Mouse (Mus musculus) neural tube, embryonic 14.5 days (tissue): Measurements from ENCODE around the gene Erc2. TPM values are rescaled to one million over a fixed set of nuclear protein-coding genes. Genes with fewer than 3 reads are reported as not detected.

Experiments used
- ATAC-seq: fragments of 200-750 bp; cut with Nextera tagmentation; 2 replicates; pipeline ENCODE4 v1.8.0; 2017; ENCODE audit warnings: low read depth, mild to moderate bottlenecking, moderate TSS enrichment, moderate library complexity
- H3K27ac ChIP-seq: fragments of 300-500 bp; sonication (generic); 2 replicates; pipeline ENCODE4 v1.5.1; 2014; ENCODE audit warnings: low read depth, mild to moderate bottlenecking, control low read depth, low read length, moderate library complexity, mixed read lengths
- H3K27me3 ChIP-seq: fragments of 300-500 bp; sonication (generic); 2 replicates; pipeline ENCODE4 v1.6.1; 2014; ENCODE audit warnings: low read length; ENCODE audit not compliant: control insufficient read depth, insufficient read depth
- H3K36me3 ChIP-seq: fragments of 300-500 bp; sonication (generic); 2 replicates; pipeline ENCODE4 v1.6.1; 2014; ENCODE audit warnings: low read length, mixed read lengths; ENCODE audit not compliant: control insufficient read depth, insufficient read depth
- H3K4me1 ChIP-seq: fragments of 300-500 bp; sonication (generic); 2 replicates; pipeline ENCODE4 v1.6.1; 2014; ENCODE audit warnings: low read length; ENCODE audit not compliant: control insufficient read depth, insufficient read depth
- H3K4me2 ChIP-seq: fragments of 300-500 bp; sonication (generic); 2 replicates; pipeline ENCODE4 v1.6.1; 2014; ENCODE audit warnings: mild to moderate bottlenecking, low read depth, low read length, control low read depth
- H3K4me3 ChIP-seq: fragments of 300-500 bp; sonication (generic); 2 replicates; pipeline ENCODE4 v1.5.1; 2014; ENCODE audit warnings: low read depth, low read length, control low read depth, mixed read lengths
- H3K9ac ChIP-seq: fragments of 300-500 bp; sonication (generic); replicated peaks from 2 replicates; pipeline ENCODE4 v1.6.1; 2014; ENCODE audit warnings: low read depth, mild to moderate bottlenecking, control low read depth, low read length, mixed read lengths
- H3K9me3 ChIP-seq: fragments of 300-500 bp; sonication (generic); 2 replicates; pipeline ENCODE4 v1.6.1; 2016; ENCODE audit warnings: low read length; ENCODE audit not compliant: control insufficient read depth
- WGBS: fragments of 180-500 bp; shearing (Covaris S2); extraction: QIAGEN DNeasy Blood & Tissue Kit; methylation state at CpG from one replicate; pipeline ENCODE4 v1.1.7; 2014; 5-methylcytosine and 5-hydroxymethylcytosine counted together
- polyA plus RNA-seq: library from polyadenylated mRNA; unstranded; fragments of >200 nt; fragmentation: Nextera tagmentation; extraction: Ambion mirVana; gene quantifications from 2 replicates; pipeline ENCODE4 v1.2.1, GENCODE M21; 2014

Erc2 gene
- polyA plus RNA-seq, 1 experiment from 2014 or later, result 117 TPM

DNA sequence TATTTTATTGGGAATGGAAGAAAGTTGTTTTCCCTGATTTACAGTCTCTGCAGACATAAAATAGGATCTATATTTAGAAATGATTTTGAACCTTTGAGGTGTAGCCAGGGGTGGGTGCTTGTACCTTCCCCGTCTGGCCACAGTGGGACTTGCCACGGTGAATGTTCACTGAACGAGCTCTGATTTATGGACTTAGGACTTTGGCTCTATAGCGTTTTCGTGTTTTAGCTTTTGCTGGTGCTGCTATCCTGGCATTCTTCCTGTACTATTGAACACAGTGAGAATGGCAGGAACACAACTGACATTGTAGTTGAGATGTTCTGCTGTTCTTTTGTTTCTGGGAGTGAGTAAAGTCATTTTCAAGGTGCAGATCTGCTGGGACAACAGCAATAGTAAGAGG, 429.4 kb downstream of the Erc2 start:
- Histone ChIP-seq H3K27me3 (no peaks in the 10 kb centered on the region), H3K4me3 (no peak overlapping the region), H3K4me1 (no peaks in the 10 kb centered on the region), H3K27ac (no peak overlapping the region), H3K4me2 (no peak overlapping the region), H3K36me3 (no peaks in the 10 kb centered on the region), H3K9me3 (no peaks in the 10 kb centered on the region), H3K9ac (no peak overlapping the region)
- 43% methylated on average over 5 of the region's 5 CpGs for WGBS
- no peak for ATAC-seq

DNA sequence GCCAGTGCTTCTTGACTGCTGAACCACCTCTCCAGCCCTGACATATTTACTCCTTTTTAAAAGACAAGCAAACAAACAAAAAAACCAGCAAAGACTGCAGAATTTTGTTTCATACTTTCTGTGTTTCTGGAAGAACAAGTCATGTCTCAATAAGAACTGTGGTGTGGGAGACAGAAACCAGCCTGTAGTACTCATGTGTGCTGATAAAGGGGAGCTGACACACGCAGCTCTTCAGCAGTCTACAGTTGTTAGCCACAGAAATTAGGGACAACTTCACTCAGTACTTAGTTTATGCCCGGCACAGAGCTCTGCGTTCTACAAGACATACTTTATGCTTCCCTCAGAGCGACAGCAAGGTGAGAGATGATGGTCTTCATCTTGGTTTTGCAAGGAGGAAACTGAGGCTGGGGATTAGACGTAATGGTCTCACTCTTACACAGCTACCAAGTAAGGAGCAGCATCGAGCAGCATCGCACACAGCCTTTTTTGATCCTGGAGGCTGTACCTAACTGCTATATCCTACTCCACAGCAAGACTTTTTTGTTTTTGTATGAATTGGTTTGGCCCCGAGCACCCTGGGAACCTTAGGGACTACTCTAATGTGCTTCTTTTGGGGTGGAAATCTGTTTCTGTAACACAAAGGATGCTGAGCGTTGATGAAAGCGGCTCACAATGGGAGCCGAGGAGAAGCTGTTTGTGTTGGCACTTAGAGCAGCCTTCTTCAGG, 435.1 kb downstream of the Erc2 start:
- no peak overlapping the region for H3K4me2 ChIP-seq
- 0 out of 2 replicates have a peak overlapping the region, but pooled peaks have one; percentile 12 for H3K27ac ChIP-seq
- 36% methylated on average over 11 of the region's 11 CpGs for WGBS

DNA sequence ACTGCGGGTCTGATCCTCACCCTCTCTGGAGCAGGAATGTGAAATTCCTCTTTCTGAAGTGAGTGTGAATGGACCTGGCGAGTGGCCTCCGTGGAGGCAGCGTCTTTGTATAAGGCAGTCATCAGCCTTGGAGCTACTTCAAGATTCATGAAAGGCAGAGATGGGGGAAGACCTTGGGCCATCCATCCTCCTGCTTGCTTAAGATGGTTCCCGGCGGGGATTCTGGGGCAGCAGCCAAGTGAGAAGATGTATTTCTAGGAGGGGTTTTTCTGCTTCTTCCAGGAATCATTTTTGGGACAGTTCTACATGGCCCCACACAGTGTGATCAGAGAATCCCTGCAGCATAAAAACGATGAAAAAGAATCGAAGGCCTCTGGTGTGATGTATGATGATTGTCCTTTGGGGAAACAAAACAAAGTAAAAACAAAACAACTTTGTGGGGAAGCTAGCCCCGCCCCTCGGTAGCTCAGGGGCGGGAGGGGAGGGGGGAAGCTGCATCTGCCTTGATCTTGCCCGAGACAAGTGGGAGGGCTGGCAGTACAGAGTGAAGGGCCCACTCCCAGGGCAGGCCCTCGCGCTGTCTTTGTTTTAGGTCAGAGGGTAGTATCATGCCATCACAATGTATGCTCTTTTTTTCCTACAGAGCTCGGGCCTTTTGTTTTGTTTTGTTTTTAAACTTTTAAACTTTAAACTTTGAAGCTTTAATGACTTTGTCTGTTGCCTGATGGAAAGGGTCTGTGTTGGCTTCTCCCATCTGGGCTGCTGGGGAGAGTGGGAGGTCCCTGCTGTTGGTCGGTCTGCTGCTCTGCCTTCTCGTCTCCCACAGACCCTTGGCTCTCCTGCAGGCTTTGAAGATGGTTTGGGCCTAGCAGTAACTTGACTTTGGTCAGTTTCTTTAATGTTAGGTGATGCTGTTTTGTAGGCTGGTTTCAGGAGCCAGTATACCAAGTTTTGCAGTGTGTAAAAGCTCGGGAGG, 435.9 kb downstream of the Erc2 start:
- H3K4me2 ChIP-seq, result no peak overlapping the region
- H3K27me3 ChIP-seq, result no peaks in the 10 kb centered on the region
- no peak overlapping the region for H3K4me3 ChIP-seq
- WGBS, result 9% methylated on average over 18 of the region's 18 CpGs
- peaks cover 7% of the 10 kb centered on the region; the same call in 1 of the 2 replicates for H3K4me1 ChIP-seq
- ATAC-seq, result peak; percentile 86
- no peak overlapping the region for H3K9ac ChIP-seq
- H3K36me3 ChIP-seq, result no peaks in the 10 kb centered on the region
- H3K9me3 ChIP-seq, result no peaks in the 10 kb centered on the region
- H3K27ac ChIP-seq, result no peak overlapping the region

More for the DNA sequence above, 435.1 kb downstream of the Erc2 start:
- H3K4me3 ChIP-seq, result no peak overlapping the region
- no peak; the same call in 1 of the 2 replicates for ATAC-seq
- H3K9me3 ChIP-seq, result no peaks in the 10 kb centered on the region
- H3K4me1 ChIP-seq, result peaks cover 7% of the 10 kb centered on the region; the same call in 1 of the 2 replicates
- no peaks in the 10 kb centered on the region for H3K36me3 ChIP-seq
- H3K9ac ChIP-seq, result no peak overlapping the region
- H3K27me3 ChIP-seq, result no peaks in the 10 kb centered on the region

DNA sequence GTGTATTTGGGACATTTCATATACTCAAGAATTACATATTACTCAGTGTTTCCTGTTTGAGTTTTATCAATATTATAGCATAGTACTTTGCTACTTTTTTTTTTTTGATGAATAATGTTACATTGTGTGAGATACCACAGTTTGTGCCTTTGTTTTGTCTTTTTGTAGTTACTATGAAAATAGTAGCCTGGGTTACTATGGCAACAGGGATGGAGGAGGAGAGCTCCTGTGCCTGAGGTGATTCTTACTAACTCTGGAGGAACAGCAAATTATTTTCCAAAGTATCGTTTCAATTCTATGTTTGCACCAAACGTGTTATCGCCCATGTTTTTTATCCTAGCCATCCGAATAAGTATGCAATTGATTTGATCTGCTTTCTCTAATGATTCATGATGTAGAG, 438.7 kb downstream of the Erc2 start:
- WGBS, result 67% methylated on average over 4 of the region's 4 CpGs
- H3K36me3 ChIP-seq, result no peaks in the 10 kb centered on the region
- H3K9me3 ChIP-seq, result no peaks in the 10 kb centered on the region
- H3K4me1 ChIP-seq, result peaks cover 7% of the 10 kb centered on the region; the same call in 1 of the 2 replicates
- H3K4me3 ChIP-seq, result no peak overlapping the region
- no peak for ATAC-seq
- no peak overlapping the region for H3K27ac ChIP-seq
- H3K4me2 ChIP-seq, result no peak overlapping the region
- H3K27me3 ChIP-seq, result no peaks in the 10 kb centered on the region
- H3K9ac ChIP-seq, result no peak overlapping the region

DNA sequence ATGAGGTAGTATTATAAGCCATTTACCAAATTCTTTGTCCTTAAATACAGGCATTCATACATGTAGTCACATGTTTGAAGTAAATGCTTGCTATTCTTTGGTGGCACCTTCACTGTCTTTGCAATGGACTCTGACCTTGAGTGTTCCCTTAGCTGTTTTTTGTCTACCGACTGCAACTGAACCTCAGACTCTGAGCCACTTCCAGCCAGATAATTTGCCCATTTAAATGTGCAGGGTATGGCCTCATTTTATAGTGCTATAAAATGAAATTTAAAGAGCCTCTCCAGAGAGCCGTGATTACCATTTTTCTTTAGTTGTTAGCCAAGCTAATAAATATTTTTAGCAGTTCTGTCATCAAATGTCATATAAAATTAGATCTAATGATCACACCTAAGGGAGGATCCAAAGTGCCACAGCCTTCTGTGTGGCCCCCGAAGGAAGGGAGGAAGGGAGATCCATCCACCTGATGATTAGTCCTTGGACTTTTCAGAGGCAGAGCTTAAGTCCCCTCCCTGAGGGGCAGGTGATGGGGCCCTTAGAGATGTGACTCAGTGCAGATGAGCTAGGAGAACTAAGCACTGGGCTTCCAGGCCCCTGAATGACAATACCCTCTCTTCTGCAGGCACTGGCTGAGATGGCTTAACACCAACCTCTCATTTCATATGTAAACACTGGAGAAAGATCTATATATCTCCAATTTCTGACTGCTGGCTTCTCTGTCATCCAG, 439.6 kb downstream of the Erc2 start:
- H3K27ac ChIP-seq, result no peak overlapping the region

DNA sequence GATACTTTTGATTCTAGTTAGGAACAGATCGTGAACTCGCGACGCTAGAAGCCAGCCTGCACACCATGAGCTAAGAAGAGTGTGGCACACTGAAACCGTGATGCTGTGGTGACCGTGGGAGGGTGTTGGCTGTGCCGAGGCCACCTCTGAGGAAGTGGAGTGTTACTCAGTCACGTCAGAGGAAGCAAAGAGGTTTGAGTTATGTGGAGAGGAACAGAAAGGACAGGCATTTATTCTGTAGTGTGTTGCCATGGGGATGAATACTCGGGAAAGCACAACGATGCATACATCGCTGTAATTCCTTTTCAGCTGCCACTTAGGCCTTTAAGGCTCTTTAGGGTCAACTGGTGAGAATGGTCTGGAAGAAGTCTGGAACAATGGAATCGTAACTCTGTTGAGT, 445.8 kb downstream of the Erc2 start:
- Histone ChIP-seq H3K4me1 (no peaks in the 10 kb centered on the region), H3K4me3 (no peak overlapping the region), H3K4me2 (no peak overlapping the region), H3K9ac (no peak overlapping the region), H3K36me3 (no peaks in the 10 kb centered on the region), H3K9me3 (no peaks in the 10 kb centered on the region), H3K27ac (no peak overlapping the region), H3K27me3 (no peaks in the 10 kb centered on the region)
- ATAC-seq, result peak; percentile 38; the same call in 1 of the 2 replicates
- 27% methylated on average over 12 of the region's 12 CpGs for WGBS

More for the DNA sequence above, 439.6 kb downstream of the Erc2 start:
- WGBS, result 26% methylated on average over 3 of the region's 3 CpGs
- no peak for ATAC-seq
- H3K4me3 ChIP-seq, result no peak overlapping the region
- H3K36me3 ChIP-seq, result no peaks in the 10 kb centered on the region
- peaks cover 7% of the 10 kb centered on the region; the same call in 1 of the 2 replicates for H3K4me1 ChIP-seq
- H3K27me3 ChIP-seq, result no peaks in the 10 kb centered on the region
- H3K9ac ChIP-seq, result no peak overlapping the region
- no peak overlapping the region for H3K4me2 ChIP-seq
- H3K9me3 ChIP-seq, result no peaks in the 10 kb centered on the region

DNA sequence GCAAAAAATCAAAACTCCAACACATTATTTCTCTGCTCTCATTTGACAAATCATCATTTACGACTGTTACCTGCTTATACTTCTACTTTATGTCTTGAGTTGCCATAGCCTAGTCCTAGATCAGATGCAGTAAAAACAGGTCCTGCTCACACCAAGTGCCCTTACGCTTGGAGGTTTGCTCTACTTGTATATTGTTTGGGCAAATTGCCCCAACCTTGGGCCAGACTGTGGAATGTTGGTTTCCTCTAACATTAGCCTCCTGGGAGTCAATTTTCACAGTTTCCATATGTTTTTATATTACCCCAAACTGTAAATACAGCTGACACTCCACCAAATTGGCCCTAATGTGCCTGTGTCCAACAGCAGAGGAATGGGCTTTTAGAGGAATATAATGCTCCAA, 447.6 kb downstream of the Erc2 start:
- Histone ChIP-seq H3K27ac (no peak overlapping the region), H3K4me2 (no peak overlapping the region), H3K9me3 (no peaks in the 10 kb centered on the region), H3K9ac (no peak overlapping the region), H3K27me3 (no peaks in the 10 kb centered on the region), H3K4me3 (no peak overlapping the region), H3K4me1 (no peaks in the 10 kb centered on the region), H3K36me3 (no peaks in the 10 kb centered on the region)
- 81% methylated on average over 2 of the region's 2 CpGs for WGBS
- no peak for ATAC-seq

DNA sequence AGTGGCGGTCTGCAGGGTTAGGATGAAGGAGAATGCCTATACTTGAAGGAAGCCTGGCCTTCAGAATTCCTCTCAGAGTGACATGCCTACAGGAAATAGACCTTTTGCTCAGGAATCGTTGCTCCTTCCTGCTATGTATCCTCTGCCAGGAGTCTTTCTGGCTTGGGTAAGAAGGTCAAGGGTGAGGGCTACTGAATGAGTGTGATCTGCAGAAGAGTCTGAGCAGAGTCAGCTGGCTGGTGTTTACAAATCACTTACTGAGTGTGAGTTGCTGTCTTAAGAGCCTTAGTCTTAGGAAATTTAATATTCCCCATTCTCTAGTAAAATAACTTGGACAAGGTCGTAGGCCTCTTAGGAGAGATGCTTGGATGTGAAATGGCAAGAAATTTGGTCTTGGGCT, 450.3 kb downstream of the Erc2 start:
- WGBS, result 93% methylated on average over 3 of the region's 3 CpGs

More for the DNA sequence above, 450.3 kb downstream of the Erc2 start:
- Histone ChIP-seq H3K9ac (no peak overlapping the region), H3K4me1 (no peaks in the 10 kb centered on the region), H3K27me3 (no peaks in the 10 kb centered on the region), H3K4me3 (no peak overlapping the region), H3K4me2 (no peak overlapping the region), H3K36me3 (no peaks in the 10 kb centered on the region), H3K9me3 (no peaks in the 10 kb centered on the region), H3K27ac (no peak overlapping the region)
- no peak for ATAC-seq
